Mouse (Mus musculus): ENCODE results near the gene Pnmal1. TPM values are rescaled to one million over a fixed set of nuclear protein-coding genes. Genes with fewer than 3 reads are reported as not detected.
A peak's percentile ranks its signal among the peaks of the same experiment; 100 is the strongest.

Gene Pnmal1
- total and polyA plus RNA-seq, 2 experiments from 2014 or later = 41.2 to 65.2 TPM

GRCm38 (mm10) chr7:16918670-16919069, 40.8 kb upstream of the Pnmal1 start:
- WGBS = 71% methylated on average over 3 of the region's 3 CpGs
- H3K4me3 ChIP-seq (ENCODE audit: low read depth, low read length) = no peak overlapping the region
- no peaks in the 10 kb centered on the region for H3K9me3 ChIP-seq (ENCODE audit: low read length)
- no peak overlapping the region for H3K9ac ChIP-seq (replicated peaks; ENCODE audit: low read length, poor library complexity, severe bottlenecking)
- H3K27me3 ChIP-seq (ENCODE audit: insufficient read depth, low read length) = no peaks in the 10 kb centered on the region
- TF ChIP-seq CTCF (IDR thresholded peaks at IDR 0.05) = no peak
- H3K4me1 ChIP-seq (ENCODE audit: insufficient read depth, low read length) = peaks cover 9% of the 10 kb centered on the region; the same call in 1 of the 2 replicates
- H3K4me2 ChIP-seq (ENCODE audit: low read depth, low read length, poor library complexity, severe bottlenecking) = no peak overlapping the region
- ATAC-seq (ENCODE audit: low FRiP score) (no peak), DNase-seq (ENCODE audit: low spot score) (no peak)
- peaks cover 47% of the 10 kb centered on the region for H3K36me3 ChIP-seq (ENCODE audit: insufficient read depth, low read length)
- H3K27ac ChIP-seq (ENCODE audit: low read depth, low read length) = no peak overlapping the region

- DNase-seq (ENCODE audit: low spot score) = no peak
- Histone ChIP-seq H3K9me3 (ENCODE audit: low read length) (no peaks in the 10 kb centered on the region), H3K27me3 (ENCODE audit: insufficient read depth, low read length) (no peaks in the 10 kb centered on the region), H3K4me1 (ENCODE audit: insufficient read depth, low read length) (peaks cover 9% of the 10 kb centered on the region; the same call in 1 of the 2 replicates), H3K4me2 (ENCODE audit: low read depth, low read length, poor library complexity, severe bottlenecking) (peak overlapping the region; percentile 95), H3K4me3 (ENCODE audit: low read depth, low read length) (peak overlapping the region; percentile 9; the same call in 1 of the 2 replicates), H3K27ac (ENCODE audit: low read depth, low read length) (no peak overlapping the region), H3K36me3 (ENCODE audit: insufficient read depth, low read length) (peaks cover 43% of the 10 kb centered on the region), H3K9ac (replicated peaks; ENCODE audit: low read length, poor library complexity, severe bottlenecking) (peak overlapping the region; percentile 6; the same call in 1 of the 2 replicates)
- TF ChIP-seq CTCF (IDR thresholded peaks at IDR 0.05) = no peak
- WGBS = 67% methylated on average over 13 of the region's 13 CpGs
- no peak for ATAC-seq (ENCODE audit: low FRiP score)
These were observed 39.9 kb upstream of the Pnmal1 start for GRCm38 (mm10) chr7:16919395-16920149.

- no peak overlapping the region; the same call in 1 of the 2 replicates for H3K27ac ChIP-seq (ENCODE audit: low read depth, low read length)
- no peak for ATAC-seq (ENCODE audit: low FRiP score)
- WGBS = 77% methylated on average over 7 of the region's 7 CpGs
These were observed 39.3 kb upstream of the Pnmal1 start for GRCm38 (mm10) chr7:16920150-16920579.

GRCm38 (mm10) chr7:16920818-16921791, 38.4 kb upstream of the Pnmal1 start:
- H3K9me3 ChIP-seq (ENCODE audit: low read length) = no peaks in the 10 kb centered on the region
- H3K36me3 ChIP-seq (ENCODE audit: insufficient read depth, low read length) = peaks cover 29% of the 10 kb centered on the region
- peak overlapping the region; percentile 92 for H3K4me3 ChIP-seq (ENCODE audit: low read depth, low read length)
- H3K4me2 ChIP-seq (ENCODE audit: low read depth, low read length, poor library complexity, severe bottlenecking) = peak overlapping the region; percentile 95
- 26% methylated on average over 21 of the region's 21 CpGs for WGBS
- H3K4me1 ChIP-seq (ENCODE audit: insufficient read depth, low read length) = peaks cover 9% of the 10 kb centered on the region; the same call in 1 of the 2 replicates
- peak overlapping the region; percentile 98 for H3K27ac ChIP-seq (ENCODE audit: low read depth, low read length)
- no peak for DNase-seq (ENCODE audit: low spot score)
- no peak for TF ChIP-seq CTCF (IDR thresholded peaks at IDR 0.05)
- H3K27me3 ChIP-seq (ENCODE audit: insufficient read depth, low read length) = no peaks in the 10 kb centered on the region
- peak overlapping the region; percentile 97 for H3K9ac ChIP-seq (replicated peaks; ENCODE audit: low read length, poor library complexity, severe bottlenecking)
- no peak for ATAC-seq (ENCODE audit: low FRiP score)

More at GRCm38 (mm10) chr7:16920150-16920579, 39.3 kb upstream of the Pnmal1 start:
- Histone ChIP-seq H3K4me3 (ENCODE audit: low read depth, low read length) (peak overlapping the region; percentile 9; the same call in 1 of the 2 replicates), H3K27me3 (ENCODE audit: insufficient read depth, low read length) (no peaks in the 10 kb centered on the region), H3K9ac (replicated peaks; ENCODE audit: low read length, poor library complexity, severe bottlenecking) (0 out of 2 replicates have a peak overlapping the region, but pooled peaks have one; percentile 6), H3K9me3 (ENCODE audit: low read length) (no peaks in the 10 kb centered on the region), H3K4me2 (ENCODE audit: low read depth, low read length, poor library complexity, severe bottlenecking) (peak overlapping the region; percentile 95), H3K36me3 (ENCODE audit: insufficient read depth, low read length) (peaks cover 37% of the 10 kb centered on the region), H3K4me1 (ENCODE audit: insufficient read depth, low read length) (peaks cover 9% of the 10 kb centered on the region; the same call in 1 of the 2 replicates)
- no peak for TF ChIP-seq CTCF (IDR thresholded peaks at IDR 0.05)
- DNase-seq (ENCODE audit: low spot score) = no peak

GRCm38 (mm10) chr7:16921881-16922335, 37.6 kb upstream of the Pnmal1 start:
- H3K4me1 ChIP-seq (ENCODE audit: insufficient read depth, low read length) = peaks cover 9% of the 10 kb centered on the region; the same call in 1 of the 2 replicates
- H3K4me3 ChIP-seq (ENCODE audit: low read depth, low read length) = peak overlapping the region; percentile 92
- peak overlapping the region; percentile 95 for H3K4me2 ChIP-seq (ENCODE audit: low read depth, low read length, poor library complexity, severe bottlenecking)
- no peak for TF ChIP-seq CTCF (IDR thresholded peaks at IDR 0.05)
- H3K27me3 ChIP-seq (ENCODE audit: insufficient read depth, low read length) = no peaks in the 10 kb centered on the region
- peak overlapping the region; percentile 97 for H3K9ac ChIP-seq (replicated peaks; ENCODE audit: low read length, poor library complexity, severe bottlenecking)
- H3K36me3 ChIP-seq (ENCODE audit: insufficient read depth, low read length) = peaks cover 21% of the 10 kb centered on the region
- no peaks in the 10 kb centered on the region for H3K9me3 ChIP-seq (ENCODE audit: low read length)
- ATAC-seq (ENCODE audit: low FRiP score) = no peak
- 21% methylated on average over 6 of the region's 6 CpGs for WGBS
- H3K27ac ChIP-seq (ENCODE audit: low read depth, low read length) = peak overlapping the region; percentile 98
- DNase-seq (ENCODE audit: low spot score) = no peak
